ENCODE assay signal across 16 mouse cellular contexts in the genomic region with DNA sequence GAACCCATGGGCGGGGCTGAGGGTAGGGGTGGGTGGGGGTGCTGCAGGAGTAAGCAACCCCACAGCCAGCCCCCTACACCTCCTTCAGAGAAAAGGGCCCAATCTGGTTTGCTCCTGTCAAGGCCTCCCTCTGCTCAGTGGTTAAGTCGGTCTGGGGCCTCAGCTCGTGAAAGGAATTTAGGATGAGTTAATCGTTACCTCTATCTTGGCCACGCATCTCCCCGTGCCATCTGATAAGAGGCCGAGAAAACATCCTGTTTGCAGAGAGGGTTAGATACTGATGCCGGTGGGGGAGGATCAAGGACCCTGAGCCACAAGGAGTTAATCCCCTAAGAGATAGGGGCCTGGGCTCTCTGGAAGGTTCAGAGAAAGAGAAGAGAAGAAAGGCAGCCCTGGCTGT. TPM values are rescaled to one million over a fixed set of nuclear protein-coding genes. Genes with fewer than 3 reads are reported as not detected.
A peak's percentile ranks its signal among the peaks of the same experiment; 100 is the strongest.
DNase-seq lines count a peak whose midpoint lies in the region; ATAC-seq and TF ChIP-seq lines count a peak whose summit lies in the region.
"Had no signal": no experiment of that assay in that cellular context is flagged by ENCODE, and none has a peak within 500 bp of the region (broad histone marks: within the 10 kb centered on the region; RNA-seq: fewer than 3 reads in every experiment).

No protein-coding gene starts in this region.

- no peak for TF ChIP-seq POLR2A in liver, adult 2 months (IDR thresholded peaks at IDR 0.05; ENCODE audit: extremely low read depth, insufficient read depth, low read length)

- no peaks in the 10 kb centered on the region for H3K36me3 ChIP-seq in heart, embryonic 11.5 days (ENCODE audit: control insufficient read depth, insufficient read depth, low read length)
- peaks cover 3% of the 10 kb centered on the region for H3K36me3 ChIP-seq in liver, adult 2 months (ENCODE audit: control insufficient read depth, insufficient read depth, low read length)
- no peaks in the 10 kb centered on the region for H3K36me3 ChIP-seq in neural tube, embryonic 15.5 days
- H3K36me3 ChIP-seq: kidney, embryonic 15.5 days had no signal

- peaks cover 37% of the 10 kb centered on the region; the same call in 1 of the 2 replicates for H3K79me2 ChIP-seq in liver, adult 2 months (ENCODE audit: control insufficient read depth, insufficient read depth, low read length)

- H3K9me3 ChIP-seq in heart, embryonic 11.5 days (replicated peaks; ENCODE audit: control insufficient read depth, low read length), result no peaks in the 10 kb centered on the region
- H3K9me3 ChIP-seq in neural tube, embryonic 15.5 days (replicated peaks), result no peaks in the 10 kb centered on the region
- H3K9me3 ChIP-seq: kidney, embryonic 15.5 days had no signal

- no peak overlapping the region for H3K27ac ChIP-seq in heart, embryonic 11.5 days (ENCODE audit: low read depth, low read length)
- peak overlapping the region; percentile 88 for H3K27ac ChIP-seq in liver, adult 2 months (replicated peaks; ENCODE audit: insufficient read depth, low read depth, low read length)
- H3K27ac ChIP-seq in neural tube, embryonic 15.5 days (replicated peaks), result no peak overlapping the region
- H3K27ac ChIP-seq: kidney, embryonic 15.5 days; liver, embryonic 14.5 days; macrophage had no signal

- TF ChIP-seq CTCF in liver, adult 2 months (IDR thresholded peaks at IDR 0.05; ENCODE audit: low read depth, low read length), result no peak

- no peak overlapping the region for H3K4me3 ChIP-seq in heart, embryonic 11.5 days (ENCODE audit: low read depth, low read length)
- H3K4me3 ChIP-seq in liver, adult 2 months (ENCODE audit: insufficient read depth, low read depth, low read length), result no peak overlapping the region
- H3K4me3 ChIP-seq in neural tube, embryonic 15.5 days (replicated peaks), result no peak overlapping the region
- H3K4me3 ChIP-seq: kidney, embryonic 15.5 days had no signal

- no peak for DNase-seq in heart, adult 8-10 months (ENCODE audit: low spot score)
- DNase-seq in thymus, postnatal 25 days, result peak; percentile 23
- no peak for DNase-seq in thymus, postnatal 10 days (ENCODE audit: low spot score in 2 of 2)
- peak; percentile 88 for DNase-seq in liver, adult 2 months (ENCODE audit: extremely low read depth, low read depth, low spot score)
- no peak for DNase-seq in lung, postnatal 10 days
- DNase-seq in adrenal gland, postnatal 25 days, result no peak
- DNase-seq: cerebellum, adult 8-10 months; gastrocnemius, postnatal 10 days; layer of hippocampus, postnatal 36 days; right cerebral cortex, adult 18-20 months had no signal

- ATAC-seq in heart, embryonic 11.5 days (replicated peaks; ENCODE audit: insufficient number of reproducible peaks, low FRiP score, low TSS enrichment), result no peak
- no peak for ATAC-seq in neural tube, embryonic 15.5 days (ENCODE audit: low FRiP score)
- ATAC-seq: CD4-positive, CD25-positive, alpha-beta regulatory T cell, adult 4 months had no signal

- no peak overlapping the region for H3K9ac ChIP-seq in heart, embryonic 11.5 days (ENCODE audit: low read depth, low read length)
- H3K9ac ChIP-seq in liver, adult 2 months (ENCODE audit: low read depth, low read length), result peak overlapping the region; percentile 37; the same call in 1 of the 2 replicates
- H3K9ac ChIP-seq in neural tube, embryonic 15.5 days (replicated peaks), result no peak overlapping the region
- H3K9ac ChIP-seq: kidney, embryonic 15.5 days; liver, embryonic 14.5 days had no signal

- WGBS in heart, embryonic 11.5 days (ENCODE audit: insufficient replicate concordance), result 9% methylated on average over 8 of the region's 8 CpGs
- WGBS in liver, adult 2 months, result 18% methylated on average over 8 of the region's 8 CpGs
- WGBS in neural tube, embryonic 15.5 days, result 26% methylated on average over 8 of the region's 8 CpGs

- peak overlapping the region; percentile 29; the same call in 1 of the 2 replicates for H3K4me2 ChIP-seq in heart, embryonic 11.5 days
- no peak overlapping the region for H3K4me2 ChIP-seq in neural tube, embryonic 15.5 days
- H3K4me2 ChIP-seq: kidney, embryonic 15.5 days had no signal

- H3K27me3 ChIP-seq in heart, embryonic 11.5 days (ENCODE audit: control insufficient read depth, insufficient read depth, low read length), result peaks cover 9% of the 10 kb centered on the region; the same call in 1 of the 2 replicates
- no peaks in the 10 kb centered on the region for H3K27me3 ChIP-seq in liver, adult 2 months (ENCODE audit: control insufficient read depth, insufficient read depth, low read length)
- H3K27me3 ChIP-seq in neural tube, embryonic 15.5 days (replicated peaks), result peaks cover 2% of the 10 kb centered on the region; the same call in 1 of the 2 replicates

- peaks cover 13% of the 10 kb centered on the region; the same call in 1 of the 2 replicates for H3K4me1 ChIP-seq in heart, embryonic 11.5 days (ENCODE audit: control insufficient read depth, insufficient read depth, low read length)
- H3K4me1 ChIP-seq in liver, adult 2 months (ENCODE audit: control insufficient read depth, insufficient read depth, low read length), result peaks cover 37% of the 10 kb centered on the region
- peaks cover 23% of the 10 kb centered on the region for H3K4me1 ChIP-seq in neural tube, embryonic 15.5 days

RNA-seq across cellular contexts. Expression of a gene that starts 40.9 kb away (rescaled TPM):
- 0.57 and 0.75 TPM in 2 replicates for polyA plus RNA-seq in heart, embryonic 11.5 days (2014; fragmentation: Nextera tagmentation; extraction: Ambion mirVana)
- total RNA-seq in heart, adult 8-10 months (2022), result 100 to 1,000 TPM; 105 to 204 (median 152) TPM
- 19.3 and 24.2 TPM in 2 replicates for total RNA-seq in liver, adult 2 months (2014; rRNA removed)
- polyA plus RNA-seq in liver, adult 2 months (2012; rRNA removed), result 5.3 and 7.2 TPM in 2 replicates
- total RNA-seq in adrenal gland, postnatal 25 days (2021), result 21.0 and 21.6 TPM in 2 replicates
- 9.7 and 10.8 TPM in 2 replicates for polyA plus RNA-seq in neural tube, embryonic 15.5 days (2015; fragmentation: Nextera tagmentation; extraction: Ambion mirVana)
- polyA plus RNA-seq: CD4-positive, CD25-positive, alpha-beta regulatory T cell, adult 4 months had no signal

Comparison
In these comparisons a context has a peak if more than half of its experiments do, and no peak if none do; other contexts are left out.
1. DNase-seq: peak in thymus, postnatal 25 days (single experiment) and liver, adult 2 months (single experiment); none in heart, adult 8-10 months (single experiment), thymus, postnatal 10 days (0 of 2), lung, postnatal 10 days (single experiment) and adrenal gland, postnatal 25 days (single experiment).